Mouse (Mus musculus) testis, adult 2 months (tissue): ENCODE measurements around the gene Gpx3.

Experiments used
- CTCF ChIP-seq: fragments of 200-500 bp; IDR thresholded peaks from 2 replicates; pipeline ENCODE4 v1.5.1; 2012; ENCODE audit warnings: low read depth, mild to moderate bottlenecking, inconsistent platforms, low read length, moderate library complexity; ENCODE audit not compliant: control insufficient read depth, insufficient read depth, insufficient replicate concordance
- POLR2A ChIP-seq: fragments of 200-500 bp; IDR thresholded peaks from 2 replicates; pipeline ENCODE4 v1.6.1; 2012; ENCODE audit warnings: low read depth, mild to moderate bottlenecking, inconsistent platforms, low read length, moderate library complexity; ENCODE audit not compliant: control insufficient read depth

DNA sequence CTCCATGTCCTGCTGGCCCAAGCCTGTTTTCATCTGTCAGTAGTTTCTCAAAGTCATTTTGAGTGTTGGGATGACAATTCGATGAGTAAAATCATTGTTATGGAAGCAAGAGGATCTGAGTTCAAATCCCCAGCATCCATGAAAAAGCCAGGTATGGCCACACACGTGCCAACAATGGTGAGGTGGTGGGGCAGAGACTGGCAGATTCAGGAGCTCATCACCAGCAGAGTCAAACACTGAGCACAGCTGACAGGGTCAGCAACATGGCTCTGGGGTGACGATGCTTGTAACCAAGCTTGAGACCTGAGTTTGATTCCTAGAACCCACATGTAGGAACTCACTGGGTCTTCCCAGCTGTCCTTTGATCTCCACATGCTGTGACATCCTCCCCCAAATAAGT is 2.8 kb downstream of the Gpx3 start:
- TF ChIP-seq POLR2A (no peak), CTCF (no peak)
